Mouse (Mus musculus): ENCODE measurements around the gene Sag. TPM values are rescaled to one million over a fixed set of nuclear protein-coding genes. Genes with fewer than 3 reads are reported as not detected.

The Sag gene
- polyA plus RNA-seq, 1 experiment, result 0.68 TPM

- H3K4me3 ChIP-seq (ENCODE audit: insufficient read depth, poor library complexity, severe bottlenecking), result no peak overlapping the region
- H3K27me3 ChIP-seq (ENCODE audit: control insufficient read depth, insufficient read depth, insufficient read length), result no peaks in the 10 kb centered on the region
- H3K36me3 ChIP-seq (ENCODE audit: control insufficient read depth, insufficient read depth), result no peaks in the 10 kb centered on the region
- no peaks in the 10 kb centered on the region for H3K79me3 ChIP-seq (ENCODE audit: low read depth)
- no peak overlapping the region for H3ac ChIP-seq (ENCODE audit: control insufficient read depth, insufficient read length, low read depth)
- TF ChIP-seq USF1 (IDR thresholded peaks at IDR 0.05; ENCODE audit: low read depth) (no peak), MYOD1 (IDR thresholded peaks at IDR 0.05; ENCODE audit: control insufficient read depth, insufficient read length, low read depth) (no peak), CTCF (IDR thresholded peaks at IDR 0.05; ENCODE audit: control insufficient read depth, insufficient read depth, insufficient read length) (no peak), CEBPB (IDR thresholded peaks at IDR 0.05; ENCODE audit: low read depth) (no peak), FOSL1 (IDR thresholded peaks at IDR 0.05; ENCODE audit: insufficient read depth, low read length, poor library complexity, severe bottlenecking) (no peak), MAX (IDR thresholded peaks at IDR 0.05) (no peak), MYOG (IDR thresholded peaks at IDR 0.05; ENCODE audit: control insufficient read depth, extremely low read depth, insufficient read length) (no peak)
- no peaks in the 10 kb centered on the region for H3K79me2 ChIP-seq (ENCODE audit: control insufficient read depth, insufficient read depth)
These were observed 43.5 kb downstream of the Sag start for GRCm38 (mm10) chr1:87846801-87847474.

- TF ChIP-seq FOSL1 (IDR thresholded peaks at IDR 0.05; ENCODE audit: insufficient read depth, low read length, poor library complexity, severe bottlenecking) (no peak), USF1 (IDR thresholded peaks at IDR 0.05; ENCODE audit: low read depth) (no peak), MAX (IDR thresholded peaks at IDR 0.05) (no peak), CEBPB (IDR thresholded peaks at IDR 0.05; ENCODE audit: low read depth) (no peak), MYOG (IDR thresholded peaks at IDR 0.05; ENCODE audit: control insufficient read depth, extremely low read depth, insufficient read length) (no peak), MYOD1 (IDR thresholded peaks at IDR 0.05; ENCODE audit: control insufficient read depth, insufficient read length, low read depth) (no peak), CTCF (IDR thresholded peaks at IDR 0.05; ENCODE audit: control insufficient read depth, insufficient read depth, insufficient read length) (no peak)
- Histone ChIP-seq H3K79me3 (ENCODE audit: low read depth) (no peaks in the 10 kb centered on the region), H3ac (ENCODE audit: control insufficient read depth, insufficient read length, low read depth) (no peak overlapping the region), H3K79me2 (ENCODE audit: control insufficient read depth, insufficient read depth) (no peaks in the 10 kb centered on the region), H3K4me3 (ENCODE audit: insufficient read depth, poor library complexity, severe bottlenecking) (no peak overlapping the region), H3K27me3 (ENCODE audit: control insufficient read depth, insufficient read depth, insufficient read length) (no peaks in the 10 kb centered on the region), H3K36me3 (ENCODE audit: control insufficient read depth, insufficient read depth) (no peaks in the 10 kb centered on the region)
These were observed 44.1 kb downstream of the Sag start for GRCm38 (mm10) chr1:87847475-87848168.

GRCm38 (mm10) chr1:87848237-87848996, 44.9 kb downstream of the Sag start:
- Histone ChIP-seq H3K4me3 (ENCODE audit: insufficient read depth, poor library complexity, severe bottlenecking) (no peak overlapping the region), H3K27me3 (ENCODE audit: control insufficient read depth, insufficient read depth, insufficient read length) (no peaks in the 10 kb centered on the region), H3K79me3 (ENCODE audit: low read depth) (no peaks in the 10 kb centered on the region), H3K79me2 (ENCODE audit: control insufficient read depth, insufficient read depth) (peaks cover 3% of the 10 kb centered on the region), H3ac (ENCODE audit: control insufficient read depth, insufficient read length, low read depth) (no peak overlapping the region), H3K36me3 (ENCODE audit: control insufficient read depth, insufficient read depth) (no peaks in the 10 kb centered on the region)
- no peak for TF ChIP-seq USF1 (IDR thresholded peaks at IDR 0.05; ENCODE audit: low read depth)
- TF ChIP-seq FOSL1 (IDR thresholded peaks at IDR 0.05; ENCODE audit: insufficient read depth, low read length, poor library complexity, severe bottlenecking), result peak; percentile 72
- peak; percentile 25 for TF ChIP-seq MAX (IDR thresholded peaks at IDR 0.05)

GRCm38 (mm10) chr1:87849278-87849677, 45.8 kb downstream of the Sag start:
- TF ChIP-seq USF1 (IDR thresholded peaks at IDR 0.05; ENCODE audit: low read depth) (no peak), CTCF (IDR thresholded peaks at IDR 0.05; ENCODE audit: control insufficient read depth, insufficient read depth, insufficient read length) (no peak), FOSL1 (IDR thresholded peaks at IDR 0.05; ENCODE audit: insufficient read depth, low read length, poor library complexity, severe bottlenecking) (no peak), MAX (IDR thresholded peaks at IDR 0.05) (no peak), MYOD1 (IDR thresholded peaks at IDR 0.05; ENCODE audit: control insufficient read depth, insufficient read length, low read depth) (no peak), CEBPB (IDR thresholded peaks at IDR 0.05; ENCODE audit: low read depth) (no peak), MYOG (IDR thresholded peaks at IDR 0.05; ENCODE audit: control insufficient read depth, extremely low read depth, insufficient read length) (no peak)
- Histone ChIP-seq H3K79me3 (ENCODE audit: low read depth) (peaks cover 7% of the 10 kb centered on the region), H3K27me3 (ENCODE audit: control insufficient read depth, insufficient read depth, insufficient read length) (no peaks in the 10 kb centered on the region), H3ac (ENCODE audit: control insufficient read depth, insufficient read length, low read depth) (no peak overlapping the region), H3K79me2 (ENCODE audit: control insufficient read depth, insufficient read depth) (peaks cover 11% of the 10 kb centered on the region), H3K4me3 (ENCODE audit: insufficient read depth, poor library complexity, severe bottlenecking) (no peak overlapping the region), H3K36me3 (ENCODE audit: control insufficient read depth, insufficient read depth) (no peaks in the 10 kb centered on the region)

- peaks cover 28% of the 10 kb centered on the region for H3K79me3 ChIP-seq (ENCODE audit: low read depth)
These were observed 47.9 kb downstream of the Sag start for GRCm38 (mm10) chr1:87851344-87851743.

More at GRCm38 (mm10) chr1:87851344-87851743, 47.9 kb downstream of the Sag start:
- Histone ChIP-seq H3K79me2 (ENCODE audit: control insufficient read depth, insufficient read depth) (peaks cover 32% of the 10 kb centered on the region), H3K4me3 (ENCODE audit: insufficient read depth, poor library complexity, severe bottlenecking) (no peak overlapping the region), H3K36me3 (ENCODE audit: control insufficient read depth, insufficient read depth) (no peaks in the 10 kb centered on the region), H3K27me3 (ENCODE audit: control insufficient read depth, insufficient read depth, insufficient read length) (no peaks in the 10 kb centered on the region), H3ac (ENCODE audit: control insufficient read depth, insufficient read length, low read depth) (no peak overlapping the region)
- TF ChIP-seq MAX (IDR thresholded peaks at IDR 0.05), result no peak
- TF ChIP-seq CTCF (IDR thresholded peaks at IDR 0.05; ENCODE audit: control insufficient read depth, insufficient read depth, insufficient read length), result no peak
- no peak for TF ChIP-seq MYOD1 (IDR thresholded peaks at IDR 0.05; ENCODE audit: control insufficient read depth, insufficient read length, low read depth)
- no peak for TF ChIP-seq MYOG (IDR thresholded peaks at IDR 0.05; ENCODE audit: control insufficient read depth, extremely low read depth, insufficient read length)
- no peak for TF ChIP-seq CEBPB (IDR thresholded peaks at IDR 0.05; ENCODE audit: low read depth)
- no peak for TF ChIP-seq USF1 (IDR thresholded peaks at IDR 0.05; ENCODE audit: low read depth)
- no peak for TF ChIP-seq FOSL1 (IDR thresholded peaks at IDR 0.05; ENCODE audit: insufficient read depth, low read length, poor library complexity, severe bottlenecking)
